ENCODE assay signal across 17 mouse cellular contexts in the genomic region with DNA sequence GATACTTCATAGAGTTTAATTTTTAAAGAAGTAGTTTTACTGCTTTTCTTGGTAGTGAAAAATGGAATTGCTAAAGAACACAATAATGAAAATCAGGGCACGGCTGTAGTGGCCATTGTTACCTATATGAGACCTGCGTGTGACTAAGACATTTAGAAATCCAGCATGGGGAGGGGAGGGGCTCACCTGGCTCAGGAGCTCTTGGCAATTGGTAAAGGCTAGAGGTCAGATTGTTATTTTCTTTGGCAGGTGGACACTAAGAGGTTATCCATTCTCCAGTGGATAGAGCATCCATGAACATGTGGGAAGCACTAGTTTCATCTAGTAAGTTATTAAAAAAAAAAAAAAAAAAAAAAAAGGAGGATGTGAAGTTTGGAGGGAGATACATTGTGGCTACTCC.
"Had no signal": no experiment of that assay in that cellular context is flagged by ENCODE, and none has a peak within 500 bp of the region (broad histone marks: within the 10 kb centered on the region; RNA-seq: fewer than 3 reads in every experiment).

No protein-coding gene starts in this region.

- H3K4me1 ChIP-seq: lung, embryonic 15.5 days; midbrain, embryonic 12.5 days; midbrain, embryonic 15.5 days; neural tube, embryonic 12.5 days; stomach, embryonic 15.5 days had no signal

- ATAC-seq: liver, postnatal 0 days; lung, postnatal 0 days; midbrain, embryonic 15.5 days had no signal

- H3K9me3 ChIP-seq: lung, embryonic 15.5 days; megakaryocyte, embryonic 14.5 days; midbrain, embryonic 12.5 days; midbrain, embryonic 15.5 days; neural tube, embryonic 12.5 days; stomach, embryonic 15.5 days had no signal

- H3K4me3 ChIP-seq: lung, embryonic 15.5 days; megakaryocyte, embryonic 14.5 days; midbrain, embryonic 12.5 days; midbrain, embryonic 15.5 days; neural tube, embryonic 12.5 days; stomach, embryonic 15.5 days had no signal

- DNase-seq: liver, postnatal 0 days; lung, adult 2 months; lung, postnatal 14 days; lung, postnatal 36 days; right cerebral cortex, postnatal 14 days; thymus, adult 2 months; thymus, postnatal 25 days; thymus, postnatal 4 days had no signal

- H3K9ac ChIP-seq: liver, postnatal 0 days; lung, embryonic 15.5 days; midbrain, embryonic 12.5 days; midbrain, embryonic 15.5 days; neural tube, embryonic 12.5 days; stomach, embryonic 15.5 days had no signal

- H3K27me3 ChIP-seq: lung, embryonic 15.5 days; megakaryocyte, embryonic 14.5 days; midbrain, embryonic 12.5 days; midbrain, embryonic 15.5 days; neural tube, embryonic 12.5 days; stomach, embryonic 15.5 days had no signal

- H3K36me3 ChIP-seq: lung, embryonic 15.5 days; midbrain, embryonic 12.5 days; midbrain, embryonic 15.5 days; neural tube, embryonic 12.5 days; stomach, embryonic 15.5 days had no signal

- H3K27ac ChIP-seq: lung, embryonic 15.5 days; macrophage; midbrain, embryonic 12.5 days; midbrain, embryonic 15.5 days; neural tube, embryonic 12.5 days; stomach, embryonic 15.5 days; stomach, postnatal 0 days had no signal

- H3K4me2 ChIP-seq: lung, embryonic 15.5 days; midbrain, embryonic 12.5 days; midbrain, embryonic 15.5 days; neural tube, embryonic 12.5 days; stomach, embryonic 15.5 days had no signal
